Mouse (Mus musculus): Measurements from ENCODE around the gene Klhdc8a.

The Klhdc8a gene

GRCm38 (mm10) chr1:132319242-132319641, 20.8 kb downstream of the Klhdc8a start:
- DNase-seq: peak; percentile 90

- no peak for DNase-seq
Observed at GRCm38 (mm10) chr1:132321821-132322580, 23.6 kb downstream of the Klhdc8a start.

- DNase-seq: peak; percentile 99
Observed at GRCm38 (mm10) chr1:132322711-132323542, 24.5 kb downstream of the Klhdc8a start.

- peak; percentile 82 for DNase-seq
Observed at GRCm38 (mm10) chr1:132326777-132327176, 28.4 kb downstream of the Klhdc8a start.

GRCm38 (mm10) chr1:132327477-132327876, 29.1 kb downstream of the Klhdc8a start:
- no peak for DNase-seq

GRCm38 (mm10) chr1:132328565-132328964, 30.1 kb downstream of the Klhdc8a start:
- no peak for DNase-seq

GRCm38 (mm10) chr1:132329656-132330055, 31.2 kb downstream of the Klhdc8a start:
- no peak for DNase-seq

GRCm38 (mm10) chr1:132330397-132330796, 32.0 kb downstream of the Klhdc8a start:
- DNase-seq: peak; percentile 54

GRCm38 (mm10) chr1:132331283-132331682, 32.9 kb downstream of the Klhdc8a start:
- DNase-seq: no peak

- no peak for DNase-seq
Observed at GRCm38 (mm10) chr1:132333201-132333600, 34.8 kb downstream of the Klhdc8a start.

GRCm38 (mm10) chr1:132333675-132334141, 35.3 kb downstream of the Klhdc8a start:
- peak; percentile 91 for DNase-seq

GRCm38 (mm10) chr1:132334178-132334801, 35.9 kb downstream of the Klhdc8a start:
- no peak for DNase-seq

- DNase-seq: peak; percentile 79
Observed at GRCm38 (mm10) chr1:132335378-132335965, 37.0 kb downstream of the Klhdc8a start.

- DNase-seq: no peak
Observed at GRCm38 (mm10) chr1:132336921-132337320, 38.5 kb downstream of the Klhdc8a start.

- no peak for DNase-seq
Observed at GRCm38 (mm10) chr1:132338027-132338660, 39.7 kb downstream of the Klhdc8a start.

- no peak for DNase-seq
Observed at GRCm38 (mm10) chr1:132341731-132342501, 43.5 kb downstream of the Klhdc8a start.

GRCm38 (mm10) chr1:132342518-132342917, 44.1 kb downstream of the Klhdc8a start:
- DNase-seq: no peak

GRCm38 (mm10) chr1:132343191-132343590, 44.8 kb downstream of the Klhdc8a start:
- no peak for DNase-seq

GRCm38 (mm10) chr1:132343656-132344055, 45.2 kb downstream of the Klhdc8a start:
- no peak for DNase-seq

GRCm38 (mm10) chr1:132345514-132345913, 47.1 kb downstream of the Klhdc8a start:
- no peak for DNase-seq

- DNase-seq: no peak
Observed at GRCm38 (mm10) chr1:132346134-132346851, 47.9 kb downstream of the Klhdc8a start.

All from retina, postnatal 1 day (tissue).